Mouse (Mus musculus) E14TG2a.4 (cell line): Measurements from ENCODE around the gene Cfap97d1.

ENCODE experiments used
- CTCF ChIP-seq: conservative IDR thresholded peaks from 2 replicates; pipeline ENCODE4 v1.5.1; 2014; ENCODE audit warnings: low read length
- POU5F1 ChIP-seq: IDR thresholded peaks from 2 replicates; pipeline ENCODE4 v1.6.1; 2014; ENCODE audit warnings: low read length, borderline replicate concordance

- TF ChIP-seq CTCF (peak; percentile 88), POU5F1 (no peak)
Observed at GRCm38 (mm10) chr11:101985990-101986389, 1.9 kb downstream of the Cfap97d1 start.
